Mouse (Mus musculus) CD8-positive naive resting alpha-beta T cell, adult 2 months (primary cell): Measurements from ENCODE around the gene Scg5.

Experiments used
- DNase-seq, 2 experiments: peaks; one replicate each; pipeline ENCODE4 v3.0.0; 2022; ENCODE audit warnings: low read depth in 2 of 2, low spot score in 2 of 2

Gene Scg5

DNA sequence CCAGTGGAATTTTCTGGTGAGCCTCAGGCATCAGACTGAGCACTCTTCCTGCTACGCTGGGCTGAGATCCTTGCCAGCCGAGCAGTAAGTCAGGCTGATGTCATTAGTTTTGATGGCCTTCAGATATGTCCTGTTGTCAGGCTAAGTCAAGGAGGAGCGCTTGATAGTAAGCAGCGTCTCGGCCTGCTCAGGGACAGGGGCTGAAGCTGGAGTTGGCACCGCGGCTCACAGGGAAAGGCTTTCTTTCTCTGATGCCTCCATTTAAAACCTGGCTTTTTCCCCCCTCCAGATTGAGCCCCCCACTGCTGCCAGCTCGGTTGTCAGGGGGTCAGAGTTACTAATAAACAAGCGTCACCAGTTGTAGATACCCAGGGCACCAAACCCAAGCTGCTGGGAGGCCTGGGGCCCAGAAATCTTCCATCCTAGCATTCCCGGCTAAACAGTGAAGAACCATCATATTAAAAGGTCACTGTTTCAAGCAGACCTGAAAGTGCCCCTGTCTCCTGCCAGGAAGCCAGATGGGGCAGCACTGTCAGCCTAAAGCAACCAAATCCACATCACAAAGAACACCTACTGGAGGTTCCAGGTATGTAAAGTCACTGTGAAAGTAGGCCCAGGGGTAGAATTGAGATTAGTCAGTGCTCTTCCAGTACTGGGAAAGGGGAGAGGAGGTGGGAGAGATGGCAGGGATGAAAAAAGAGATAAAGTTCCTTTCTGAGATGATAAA is 21.9 kb downstream of the Scg5 start:
- DNase-seq: no peak

DNA sequence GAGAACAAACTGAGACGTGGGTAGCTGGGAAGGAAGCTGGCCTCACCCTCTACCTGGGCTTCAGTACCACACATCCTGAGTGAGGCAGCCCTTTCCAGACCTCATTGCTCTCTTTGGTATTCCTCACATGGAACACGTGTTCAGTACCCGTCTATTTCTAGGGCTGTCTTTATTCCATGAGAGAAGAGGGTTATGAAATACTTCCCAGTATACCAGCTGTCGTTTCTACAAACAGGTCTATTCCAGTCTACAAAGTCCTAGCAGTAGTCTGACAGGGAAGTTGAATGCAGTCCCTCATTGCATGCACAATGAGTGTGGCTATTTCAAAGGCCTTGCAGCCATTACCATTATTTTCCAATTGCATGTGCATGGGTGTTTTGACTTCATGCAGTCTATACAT is 23.2 kb downstream of the Scg5 start:
- DNase-seq: no peak

DNA sequence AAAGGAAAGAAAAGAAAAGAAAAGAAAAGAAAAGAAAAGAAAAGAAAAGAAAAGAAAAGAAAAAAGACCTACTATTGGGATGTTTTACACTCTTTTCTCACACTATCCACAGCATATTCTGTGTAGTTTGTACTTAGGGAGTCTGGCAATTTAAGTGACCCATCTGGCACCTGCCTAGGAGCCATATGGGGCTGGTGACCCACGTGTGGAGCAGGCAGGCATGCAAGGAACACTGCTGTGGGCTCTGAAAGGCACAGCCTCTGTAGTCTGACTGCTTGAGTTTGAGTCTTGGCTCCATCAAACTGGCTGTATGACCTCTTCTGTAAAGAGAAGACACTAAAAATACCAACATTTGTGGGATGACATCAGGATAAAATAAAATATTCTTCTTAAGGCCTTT is 25.2 kb downstream of the Scg5 start:
- no peak for DNase-seq

DNA sequence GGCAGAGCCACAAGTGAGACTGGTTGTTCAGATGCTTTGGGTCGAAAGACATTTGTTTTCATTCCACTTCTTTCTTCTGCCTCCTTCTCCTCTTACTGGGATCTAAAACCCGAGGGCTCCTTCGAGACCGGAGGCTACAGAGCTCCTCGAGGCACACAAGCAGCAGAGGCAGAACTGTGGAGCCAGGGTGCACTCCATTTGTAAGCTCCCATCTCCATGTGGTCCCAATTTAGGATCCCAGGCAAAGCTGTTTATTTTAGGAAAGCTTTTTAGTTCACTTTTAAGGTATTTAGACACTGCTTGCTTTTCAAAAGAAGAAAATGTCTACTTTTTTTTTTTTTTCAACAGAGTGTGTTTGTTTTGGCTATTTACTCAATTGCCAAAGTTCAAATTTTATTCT is 28.1 kb downstream of the Scg5 start:
- no peak for DNase-seq

DNA sequence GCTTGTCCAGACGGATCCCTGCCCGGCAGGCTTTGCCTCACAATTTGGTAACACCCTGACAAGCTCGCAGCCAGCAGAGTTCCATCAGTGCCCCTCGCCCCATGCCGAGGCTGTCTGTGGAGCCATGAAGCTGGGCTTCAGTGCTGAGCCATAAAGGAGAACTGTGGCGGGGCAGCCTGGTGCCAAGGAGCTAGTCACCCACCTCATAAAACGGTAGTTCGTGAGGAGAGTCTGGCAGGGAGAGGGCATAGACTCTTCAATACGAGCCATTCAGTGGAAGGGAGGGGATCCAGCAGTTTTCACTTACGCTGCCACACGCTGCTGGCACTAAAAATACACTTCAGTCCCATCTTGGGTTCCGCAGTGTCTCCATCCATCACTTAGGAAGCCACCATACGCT is 30.3 kb downstream of the Scg5 start:
- no peak for DNase-seq

DNA sequence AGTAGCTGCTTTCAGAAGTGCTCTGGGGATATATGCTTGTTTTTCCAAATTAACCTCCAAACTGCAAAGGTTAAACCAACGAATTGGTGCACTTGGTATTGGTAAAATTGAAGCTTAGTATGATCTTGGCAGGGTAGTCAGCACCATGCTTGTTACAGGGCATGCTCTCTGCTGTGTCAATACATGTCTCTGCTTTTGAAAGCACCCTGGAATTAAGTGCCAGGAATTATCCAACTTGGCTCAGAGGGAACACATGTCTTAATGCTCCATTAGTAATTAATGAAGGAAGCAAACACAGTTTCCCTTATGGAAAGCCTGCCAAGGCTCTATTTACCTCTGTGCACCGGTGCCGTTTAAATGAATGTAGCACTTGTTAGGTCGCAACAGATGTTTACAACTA is 33.7 kb downstream of the Scg5 start:
- no peak for DNase-seq

DNA sequence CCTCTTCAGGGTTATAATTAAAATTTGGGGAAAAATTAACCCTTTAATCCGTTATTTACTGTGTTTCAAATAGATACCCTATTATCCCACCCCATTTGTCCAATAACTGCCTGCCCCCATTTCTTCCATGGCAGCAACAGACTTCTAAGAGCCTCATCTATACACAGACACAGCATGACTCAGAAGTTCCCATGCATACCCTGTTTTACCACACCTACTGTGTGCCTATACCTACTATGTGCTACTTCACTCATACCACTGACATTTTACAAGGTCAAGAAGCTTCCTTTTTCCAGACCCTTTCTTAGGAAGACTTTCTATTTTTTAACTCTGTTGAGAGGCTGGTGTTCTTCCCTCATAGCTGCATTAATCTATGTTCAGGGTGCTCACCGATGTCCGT is 35.4 kb downstream of the Scg5 start:
- DNase-seq: no peak

DNA sequence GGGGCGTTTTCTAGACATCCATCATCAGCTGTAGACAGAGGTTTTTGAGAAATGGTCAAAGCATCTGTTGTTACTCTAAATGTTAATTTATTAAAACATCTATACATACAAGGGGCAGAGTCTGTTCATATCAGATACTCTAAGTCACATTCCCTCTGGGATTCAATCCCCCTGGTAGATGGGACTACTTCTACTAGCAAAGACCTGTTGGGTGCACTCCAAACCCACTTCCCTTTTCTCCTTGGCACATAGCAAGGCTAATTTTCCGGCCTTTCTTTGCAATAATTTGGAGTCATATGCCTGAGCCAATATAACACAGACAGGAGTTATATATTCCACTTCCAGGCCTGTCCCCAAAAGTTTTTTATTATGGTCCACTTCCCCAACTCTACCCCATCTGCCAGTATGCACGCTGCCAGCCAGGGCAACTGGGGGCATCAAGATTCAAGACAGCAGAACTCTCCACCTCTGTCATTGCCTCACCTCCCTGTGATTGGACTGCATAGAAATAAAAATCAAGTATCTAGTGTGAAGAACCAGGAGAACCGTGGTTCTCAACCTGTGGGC is 40.0 kb downstream of the Scg5 start:
- DNase-seq: no peak

DNA sequence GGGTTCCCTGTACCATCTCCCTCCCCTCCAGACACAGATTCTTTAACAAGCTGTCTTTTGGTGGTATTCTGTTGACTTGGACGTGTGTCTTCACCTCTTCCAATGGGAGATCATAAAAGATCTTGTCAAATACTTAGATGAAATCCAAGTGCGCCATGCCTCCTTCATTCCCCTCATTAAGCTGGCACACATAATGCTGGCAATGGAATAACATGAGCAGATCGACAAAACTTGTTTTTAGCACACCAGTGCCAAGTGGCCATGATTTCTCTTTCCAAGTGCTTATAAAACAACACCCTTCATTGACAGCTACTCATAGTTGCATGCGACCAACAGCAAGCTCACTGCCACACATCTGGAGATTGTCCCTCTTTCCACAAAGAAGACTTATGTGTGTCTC is 41.0 kb downstream of the Scg5 start:
- no peak for DNase-seq

DNA sequence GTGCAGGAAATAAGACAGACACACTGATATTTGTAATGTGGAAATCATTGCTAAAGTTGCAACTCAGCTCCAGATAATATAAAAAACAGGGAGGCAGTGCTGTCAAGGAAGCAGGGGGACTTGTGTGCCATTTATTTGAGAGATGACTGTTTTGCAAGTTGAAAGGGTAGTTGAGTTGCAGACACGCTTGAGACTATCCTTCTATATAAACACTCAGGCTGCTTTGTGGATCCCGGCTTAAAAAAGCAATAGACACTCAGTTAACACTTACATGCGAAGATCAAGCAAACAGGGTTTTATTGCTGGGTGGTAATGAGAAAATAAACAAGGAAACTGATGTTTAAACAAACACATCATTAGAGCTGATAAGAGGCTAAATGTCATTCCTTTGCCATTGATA is 44.1 kb downstream of the Scg5 start:
- DNase-seq: no peak

DNA sequence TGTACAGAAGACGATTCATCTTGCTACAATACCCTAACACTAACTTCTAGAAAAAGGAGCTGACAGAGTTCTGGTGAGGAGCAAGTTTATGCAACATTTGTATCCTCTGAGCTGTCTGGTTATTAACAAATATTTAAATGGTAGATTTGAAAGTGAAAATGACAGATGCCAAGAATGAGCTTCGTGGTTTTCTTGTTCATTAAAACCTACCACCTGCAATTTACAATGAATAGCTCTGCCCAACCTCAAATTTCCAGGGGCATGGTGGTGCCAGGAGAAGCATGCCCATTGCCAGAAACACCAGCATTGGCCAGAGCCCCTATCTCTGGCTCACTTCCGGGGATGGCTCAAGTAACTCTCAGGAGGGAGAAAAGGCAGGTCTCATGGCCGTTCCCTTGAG is 47.4 kb downstream of the Scg5 start:
- DNase-seq: no peak

DNA sequence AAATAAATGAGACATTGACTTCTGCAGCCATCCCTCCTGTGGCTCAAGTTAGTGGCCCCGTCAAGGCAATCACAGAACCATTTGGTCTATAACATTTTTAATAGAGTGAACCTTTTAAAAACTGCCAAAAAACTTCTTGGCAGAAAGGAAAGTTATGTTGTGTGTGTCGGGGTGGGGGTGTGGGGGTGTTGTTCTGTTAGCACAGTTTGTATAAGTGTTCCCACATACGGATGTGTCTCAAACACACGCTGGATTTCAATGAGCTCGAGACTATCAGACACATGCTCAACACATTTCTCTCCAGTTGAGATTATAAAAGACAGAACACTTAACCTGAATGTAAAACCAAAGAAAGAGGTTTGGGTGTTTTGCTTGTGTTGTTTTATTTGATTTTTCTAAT is 47.8 kb downstream of the Scg5 start:
- DNase-seq: no peak

DNA sequence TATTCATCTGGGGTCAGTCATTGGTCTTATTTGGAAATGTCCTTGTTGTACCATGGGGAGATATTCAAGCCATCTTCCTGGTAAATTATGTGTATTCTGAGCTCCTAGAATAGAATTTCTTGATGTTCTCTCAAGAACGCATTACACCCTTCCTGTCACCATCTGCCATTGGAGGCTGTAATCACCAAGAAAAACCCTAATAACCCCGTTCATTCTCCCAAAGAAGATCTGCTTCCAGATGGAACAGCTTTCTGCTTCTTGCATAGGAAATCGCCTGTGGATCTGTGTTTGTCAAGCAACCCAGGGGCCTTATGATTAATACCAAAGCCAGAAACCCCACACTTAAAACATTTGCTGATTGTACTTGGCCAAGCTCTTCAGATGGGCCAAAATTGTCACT is 49.6 kb downstream of the Scg5 start:
- DNase-seq: no peak

DNA sequence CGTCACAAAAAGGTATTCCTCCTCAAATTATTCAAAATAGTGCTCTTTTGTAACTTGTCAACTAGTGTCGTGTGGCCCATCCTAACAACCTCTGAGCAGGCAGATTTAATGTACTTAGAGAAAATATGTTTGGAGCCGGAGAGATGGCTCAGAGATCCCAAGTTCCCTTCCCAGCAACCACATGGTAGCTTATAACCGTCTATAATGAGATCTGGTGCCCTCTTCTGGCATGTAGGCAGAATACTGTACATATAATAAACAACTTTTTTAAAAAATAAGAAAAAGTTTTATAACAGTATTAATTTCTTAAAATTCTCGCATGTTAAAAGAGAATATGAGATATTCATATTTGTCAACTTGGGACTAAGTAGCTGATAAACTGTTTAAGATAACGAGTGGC is 50.9 kb downstream of the Scg5 start:
- DNase-seq: no peak

DNA sequence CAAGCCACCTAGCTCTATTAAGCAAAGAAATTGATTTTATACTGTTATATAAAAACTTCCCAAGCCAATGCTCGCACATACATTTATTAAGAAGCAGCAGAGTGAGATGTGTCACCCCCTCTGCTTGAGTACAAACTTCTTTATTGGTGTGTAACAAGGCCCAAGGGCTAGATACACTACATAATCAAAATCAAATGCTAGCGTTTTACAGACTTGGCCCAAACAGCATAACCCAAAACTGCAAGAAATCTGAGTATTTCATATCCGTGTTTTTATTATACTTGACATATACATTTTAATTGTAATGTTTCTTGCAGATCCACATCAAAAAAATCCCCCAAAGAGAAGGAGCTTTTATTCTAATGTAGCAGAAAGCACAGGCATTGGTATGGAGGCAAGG is 52.6 kb downstream of the Scg5 start:
- DNase-seq: no peak

DNA sequence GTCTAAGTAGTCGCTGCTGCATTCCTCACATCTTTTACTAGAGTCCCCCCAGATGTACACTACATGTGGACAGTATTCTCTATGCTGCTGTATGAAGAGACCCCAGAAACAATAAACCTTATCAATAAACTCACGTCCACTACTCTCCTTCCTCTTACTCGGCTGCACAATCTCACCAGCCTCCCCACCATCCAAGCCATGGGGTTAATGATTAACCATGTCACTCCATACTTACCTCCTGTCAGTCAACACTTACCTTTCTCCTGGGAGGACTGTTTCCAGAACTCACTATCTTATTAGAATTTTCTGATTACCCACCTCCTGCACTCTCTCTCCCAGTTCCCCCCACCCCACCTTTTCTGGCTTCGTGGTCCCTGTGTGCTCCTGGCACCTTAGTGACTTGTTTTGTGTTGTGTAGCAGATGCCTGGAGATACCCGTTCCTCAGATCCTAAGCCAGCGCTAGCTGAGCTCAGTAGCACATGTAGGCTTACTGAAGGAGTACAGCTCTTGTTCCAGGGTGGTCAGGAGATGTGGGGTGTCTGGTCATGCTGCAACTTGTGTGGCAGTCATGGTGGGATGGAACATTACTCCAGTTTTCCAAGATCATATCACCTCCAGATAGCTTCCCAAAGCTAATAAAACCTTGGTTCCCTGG is 54.6 kb downstream of the Scg5 start:
- no peak for DNase-seq

DNA sequence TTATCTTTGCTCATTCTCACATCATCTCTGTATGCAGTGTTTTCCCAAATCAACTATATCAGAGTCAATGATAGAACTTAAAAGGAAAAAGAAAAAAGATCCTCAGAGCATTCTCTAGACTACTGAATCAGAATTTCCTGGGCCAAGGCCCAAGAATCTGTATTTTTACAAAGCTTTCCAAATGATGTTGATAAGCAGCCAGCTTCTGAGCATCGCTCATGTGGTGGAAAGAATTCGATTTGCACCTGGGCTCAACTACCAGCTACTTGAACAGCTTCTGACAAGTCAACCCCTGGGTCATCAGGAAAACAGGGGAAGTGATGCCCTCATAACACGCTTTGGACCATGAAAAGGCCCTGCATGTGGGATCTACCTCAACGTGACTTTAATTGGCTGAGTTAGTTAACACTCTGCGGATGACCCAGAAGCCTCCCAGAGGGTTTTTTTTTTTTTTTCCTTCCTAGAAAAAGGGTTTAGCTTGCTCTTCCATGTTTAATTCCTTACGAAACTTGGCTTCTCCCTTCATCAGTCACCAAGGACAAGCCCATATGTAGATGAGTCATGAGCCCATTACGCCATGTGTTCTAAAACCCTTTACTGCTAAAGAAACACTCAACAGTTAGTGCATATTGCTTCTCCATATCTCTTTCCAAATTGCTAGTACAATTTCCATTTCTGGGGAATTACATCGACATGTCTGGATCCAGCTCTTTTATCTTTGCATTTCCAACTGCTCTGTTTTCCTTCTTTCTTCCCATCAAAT is 60.2 kb downstream of the Scg5 start:
- no peak for DNase-seq

DNA sequence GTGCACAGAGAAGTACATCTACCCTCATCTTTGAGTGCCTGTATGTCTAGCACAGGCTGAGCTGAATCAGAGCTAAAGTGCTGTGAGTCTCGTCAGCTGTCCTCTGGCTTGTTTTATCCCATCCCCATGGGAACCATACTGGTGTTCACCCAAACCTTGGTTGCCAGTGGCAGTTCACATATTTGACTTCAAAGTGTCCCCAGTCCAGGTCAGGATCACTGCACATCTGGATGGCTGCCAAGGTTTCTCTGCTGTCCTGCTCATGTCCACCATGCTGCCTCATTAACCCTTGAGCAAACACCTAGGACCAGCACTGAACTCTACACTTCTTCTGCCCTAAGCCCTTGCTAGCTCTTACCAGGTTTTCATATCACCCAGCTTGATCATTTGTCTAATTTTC is 63.0 kb downstream of the Scg5 start:
- DNase-seq: no peak

DNA sequence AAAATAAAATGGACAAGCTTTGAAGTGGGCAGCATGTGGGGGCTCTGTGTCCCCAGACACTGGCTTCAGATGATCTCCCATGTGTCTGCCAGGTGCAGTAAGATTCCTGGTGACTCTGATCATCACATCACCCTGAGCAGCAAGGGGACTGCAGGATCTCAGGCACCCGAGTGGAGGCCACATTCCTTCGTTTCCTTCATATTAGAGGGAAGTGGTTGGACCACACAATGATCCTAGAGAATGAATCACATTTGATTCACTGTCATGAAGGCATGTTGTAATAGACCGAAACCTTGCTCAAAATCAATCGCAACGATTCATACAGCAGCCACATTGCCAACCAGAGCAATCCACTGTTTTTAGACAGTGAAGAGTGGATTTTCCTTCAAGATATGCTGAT is 64.0 kb downstream of the Scg5 start:
- no peak for DNase-seq

DNA sequence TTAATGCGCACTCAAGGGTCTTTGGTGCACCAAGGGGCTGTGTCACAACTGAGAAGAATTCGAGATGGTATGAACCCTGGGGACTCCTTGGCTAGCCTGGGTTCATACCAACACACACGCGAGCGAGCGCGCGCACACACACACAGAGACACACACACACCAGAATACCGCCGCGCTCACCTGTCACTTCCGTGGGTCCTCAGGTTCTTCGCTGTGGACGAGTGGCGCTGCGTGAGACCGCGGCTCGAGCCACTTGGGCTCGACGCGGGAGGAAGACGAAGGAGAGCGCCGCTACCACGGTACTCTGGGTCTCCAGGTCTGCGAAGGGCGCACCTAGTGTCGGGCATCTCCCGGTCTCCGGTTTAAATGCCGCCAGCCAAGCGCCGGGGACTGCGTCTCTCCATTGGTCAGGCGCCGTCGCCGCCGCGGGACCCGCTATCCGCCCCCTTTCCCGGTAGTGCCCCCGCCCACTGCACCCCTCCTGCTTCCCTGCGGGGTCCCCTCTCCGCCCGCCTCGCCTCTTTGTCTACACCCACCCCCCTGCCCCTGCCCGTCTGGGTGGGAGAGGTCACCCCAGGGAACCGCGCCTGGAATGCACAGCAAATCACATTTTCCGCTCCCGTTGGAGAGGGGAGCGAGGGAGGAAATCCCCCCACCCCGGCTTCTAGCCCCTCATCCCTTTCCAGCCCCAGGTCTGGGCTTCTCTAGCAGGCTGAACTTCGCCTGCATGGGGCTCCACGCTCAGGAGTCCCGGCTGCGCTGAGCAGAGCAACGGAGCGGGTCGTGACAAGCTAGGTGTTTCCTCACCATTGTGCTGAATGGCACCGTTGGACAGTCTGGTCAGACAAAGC is 70.4 kb downstream of the Scg5 start, which contains the start of gene Grem1:
Gene Grem1 (minus strand): TSS at position 336 of the 851 bp plus-strand sequence.
- no peak for DNase-seq
